Mouse (Mus musculus) right cerebral cortex, postnatal 10 days (tissue): ENCODE measurements at regions not wholly inside any gene's neighbourhood (a gene's known extent, or its start where the extent isn't known, plus 50 kb on each side); places are given as distances from the start of the nearest gene placed in this dataset.

Experiments used
- DNase-seq, 2 experiments: peaks; one replicate each; pipeline ENCODE4 v3.0.0; 2021; ENCODE audit warnings: low spot score in 2 of 2

DNA sequence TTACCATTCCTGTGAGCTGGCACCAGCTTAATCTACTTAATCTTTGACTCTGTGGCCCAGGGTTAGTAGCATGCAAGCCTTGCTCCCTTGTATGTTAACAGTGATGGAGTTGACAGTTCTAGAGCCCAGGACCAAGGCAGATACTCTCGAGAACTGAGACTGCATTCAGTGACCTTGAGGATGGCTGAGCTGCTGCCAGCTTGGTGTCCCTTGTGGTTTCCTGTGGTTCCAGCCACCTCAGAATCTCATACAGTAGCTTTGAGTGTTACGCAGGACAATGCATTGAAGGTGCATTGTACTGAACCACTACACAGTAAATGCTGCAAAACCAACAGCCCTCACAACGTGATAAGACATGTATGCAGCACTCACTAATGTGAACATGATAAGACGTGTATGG is 90.6 kb downstream of the Zfp706 start:
- no peak for DNase-seq

DNA sequence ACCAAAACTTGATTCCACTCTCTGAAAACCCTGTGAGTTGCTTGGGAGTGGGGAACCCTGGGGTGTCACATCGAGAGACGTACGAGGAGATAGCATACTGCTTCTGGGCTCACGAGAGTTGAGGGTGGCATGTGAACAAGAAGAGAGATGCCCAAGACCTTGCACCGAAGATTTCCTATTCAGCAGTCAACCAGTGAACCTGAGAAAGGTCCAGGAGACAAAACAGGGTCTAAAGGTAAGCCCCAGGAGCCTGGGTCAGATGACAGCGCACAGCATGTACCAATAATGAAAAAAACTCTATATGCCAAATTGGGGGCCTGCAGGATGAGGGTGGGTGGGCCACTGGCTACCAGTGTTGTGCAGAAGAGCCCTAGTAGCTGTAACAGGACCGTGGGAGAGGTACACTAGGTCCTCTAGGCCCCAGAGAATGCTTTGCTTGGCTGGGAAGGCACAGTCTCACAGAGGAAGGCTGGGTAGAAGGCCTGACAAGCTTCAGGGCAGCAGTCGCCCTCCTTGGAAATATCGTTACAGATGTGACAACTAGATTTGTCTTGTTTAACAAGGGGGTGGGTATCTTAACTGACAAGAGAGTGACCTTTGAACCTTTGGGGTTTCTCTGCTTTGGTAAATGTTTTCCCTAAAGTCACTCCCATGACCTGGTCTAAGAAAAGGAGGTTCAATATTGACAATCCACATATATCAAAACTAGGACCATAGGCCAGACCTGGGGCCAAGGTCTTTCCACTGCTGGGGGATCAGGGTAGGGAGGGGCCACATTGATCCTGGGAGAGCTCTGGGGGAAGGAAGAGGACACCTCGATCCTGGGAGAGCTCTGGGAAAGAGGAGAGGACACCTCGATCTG is 93.1 kb downstream of the Zfp706 start:
- no peak for DNase-seq

DNA sequence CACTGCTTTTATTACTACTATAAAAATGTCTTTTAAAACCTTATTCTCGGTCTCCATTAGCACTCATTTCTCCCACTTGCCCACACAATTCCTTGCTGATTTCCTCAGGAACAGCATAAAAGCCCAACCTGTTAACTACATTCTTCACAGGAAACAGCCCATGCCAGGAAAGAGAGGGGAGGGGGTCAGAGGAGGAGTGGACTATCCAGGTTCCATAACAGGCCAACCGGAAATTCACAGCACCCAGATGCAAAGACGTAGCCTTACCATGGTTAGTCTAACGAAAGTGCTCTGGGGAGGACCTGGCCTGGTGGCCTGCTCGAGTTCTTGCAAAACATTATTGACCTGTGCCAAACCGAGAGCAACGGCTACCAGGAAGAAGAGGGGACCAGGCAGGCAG is 94.3 kb downstream of the Zfp706 start:
- DNase-seq, result no peak

DNA sequence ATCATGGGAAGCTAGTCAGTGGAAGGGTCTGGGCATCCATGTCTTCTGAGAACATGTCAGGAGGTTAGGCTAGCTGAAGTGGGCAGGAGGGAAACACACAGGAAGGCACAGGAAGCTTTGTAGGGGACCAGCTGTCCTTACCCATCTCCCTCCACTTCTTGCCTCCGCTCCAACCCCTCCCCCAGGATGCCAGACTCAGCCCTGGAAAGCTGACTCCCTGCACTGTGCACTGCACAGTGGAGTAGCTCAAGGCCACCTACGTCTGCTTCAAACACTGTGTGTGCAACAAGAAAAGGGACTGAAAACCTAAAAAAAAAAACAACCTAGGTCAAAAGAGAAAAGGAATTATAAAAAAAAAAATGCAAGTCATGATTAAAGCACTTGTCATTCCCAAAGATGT is 97.3 kb downstream of the Zfp706 start:
- no peak for DNase-seq

- no peak for DNase-seq
Measured at GRCm38 (mm10) chr15:36909494-36909893, 98.1 kb downstream of the Zfp706 start.

GRCm38 (mm10) chr15:36906789-36907188 is 100.8 kb downstream of the Zfp706 start:
- no peak for DNase-seq

- DNase-seq, result no peak
Measured at GRCm38 (mm10) chr15:36906052-36906451, 101.5 kb downstream of the Zfp706 start.

DNA sequence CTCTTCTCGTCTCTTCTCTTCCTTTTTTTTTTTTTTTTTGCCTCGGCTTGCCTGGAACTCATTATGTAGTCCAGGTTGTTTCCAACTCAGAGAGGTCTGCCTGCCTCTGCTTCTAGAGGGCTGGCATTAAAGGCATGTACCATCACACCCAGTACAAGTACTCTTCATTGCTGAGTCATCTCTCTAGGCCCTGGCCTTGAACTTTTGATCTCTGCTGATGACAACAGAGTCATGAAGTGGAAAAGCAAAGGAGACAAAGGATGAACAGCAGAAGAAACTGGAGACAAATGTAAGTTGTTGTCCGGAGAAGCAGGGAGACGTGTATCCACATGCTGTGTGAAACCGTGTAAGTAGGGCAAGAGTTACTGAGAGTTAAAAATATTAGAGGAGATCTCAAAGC is 103.7 kb downstream of the Zfp706 start:
- DNase-seq, result no peak

DNA sequence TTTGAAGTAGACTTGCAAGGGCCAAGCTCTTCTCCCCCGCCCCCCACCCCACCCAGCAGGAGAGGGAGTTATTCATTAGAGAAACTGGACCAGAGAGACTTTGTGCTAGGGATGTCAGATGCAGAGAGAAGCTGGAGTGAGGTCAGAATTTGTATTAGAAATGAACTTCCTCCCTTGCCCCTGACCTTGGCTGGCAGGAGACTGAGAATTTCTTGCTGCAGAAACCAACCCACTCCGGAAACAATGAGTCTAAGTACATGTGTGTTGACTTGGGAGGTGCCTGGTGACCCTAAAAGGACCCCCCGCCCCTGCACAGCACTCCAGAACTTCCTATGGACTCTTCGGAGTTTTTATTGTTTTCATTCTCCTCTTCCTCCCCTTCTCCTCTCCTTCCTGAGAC is 104.3 kb downstream of the Zfp706 start:
- no peak for DNase-seq

DNA sequence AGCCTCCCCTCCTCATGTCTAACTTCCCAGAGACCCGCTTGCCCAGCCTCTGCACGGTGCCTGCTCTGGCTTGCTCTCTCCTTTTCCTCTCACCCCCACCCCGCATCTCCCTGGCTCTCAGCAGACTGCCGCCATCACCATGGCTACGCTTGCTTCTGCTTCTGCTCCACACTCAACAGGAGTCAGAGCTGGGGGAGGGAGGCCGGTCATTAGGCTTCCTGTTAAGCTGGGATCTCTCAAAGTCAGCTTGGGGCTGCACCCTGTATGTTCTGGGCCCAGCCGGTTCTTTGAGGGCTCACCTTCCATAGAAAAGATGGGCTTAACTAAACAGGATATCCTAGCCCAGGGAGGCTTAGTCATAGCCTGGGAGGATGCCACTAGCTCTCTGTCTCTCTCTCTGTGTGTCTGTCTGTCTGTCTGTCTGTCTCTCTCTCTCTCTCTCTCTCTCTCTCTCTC is 105.7 kb downstream of the Zfp706 start:
- peak; percentile 87 to 92 for DNase-seq

DNA sequence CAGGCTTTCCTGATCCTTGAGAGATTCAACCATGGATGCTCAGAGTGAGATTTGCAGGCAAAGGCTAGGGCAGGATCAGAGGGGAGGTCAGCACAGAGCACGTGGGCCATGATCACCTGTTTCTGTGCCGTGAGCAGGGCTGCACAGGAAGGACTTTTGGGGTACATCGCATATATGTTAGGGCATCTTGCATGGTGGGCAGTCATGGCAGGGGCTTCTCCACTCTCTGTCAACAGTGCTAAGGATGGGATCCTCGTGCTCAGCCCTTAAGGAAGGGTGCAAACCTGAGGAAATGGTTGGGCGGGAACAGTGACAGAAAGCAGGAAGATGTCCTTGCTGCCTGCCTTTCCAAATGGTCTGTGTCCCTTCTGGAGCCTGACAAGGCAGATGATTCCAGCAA is 106.2 kb downstream of the Zfp706 start:
- DNase-seq, result no peak

DNA sequence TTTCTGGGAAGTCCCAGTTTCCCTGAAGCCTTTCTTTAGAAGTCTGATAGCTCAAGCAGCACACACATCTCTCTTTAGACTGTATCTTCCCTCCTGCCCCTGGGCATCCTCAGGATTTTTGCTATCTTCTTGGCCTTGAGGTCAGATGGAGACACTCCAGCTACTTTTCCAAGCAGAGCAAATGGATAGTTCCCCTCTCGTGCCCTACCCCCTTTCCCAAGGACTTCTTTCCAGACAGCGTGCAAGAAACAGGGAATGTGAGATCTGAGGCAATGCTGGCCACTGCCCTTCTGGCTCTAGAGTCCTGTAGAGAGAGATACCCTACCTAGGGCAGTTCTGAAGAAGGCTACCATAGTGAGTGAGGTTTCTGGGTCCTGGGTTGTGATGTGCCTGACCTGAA is 106.6 kb downstream of the Zfp706 start:
- no peak for DNase-seq

GRCm38 (mm10) chr15:36899882-36900281 is 107.7 kb downstream of the Zfp706 start:
- no peak for DNase-seq

GRCm38 (mm10) chr15:36898857-36899523 is 108.6 kb downstream of the Zfp706 start:
- no peak for DNase-seq

GRCm38 (mm10) chr15:36898326-36898725 is 109.2 kb downstream of the Zfp706 start:
- DNase-seq, result no peak

GRCm38 (mm10) chr15:36896265-36896664 is 111.3 kb downstream of the Zfp706 start:
- no peak for DNase-seq

GRCm38 (mm10) chr15:36895031-36895430 is 112.5 kb downstream of the Zfp706 start:
- no peak for DNase-seq

DNA sequence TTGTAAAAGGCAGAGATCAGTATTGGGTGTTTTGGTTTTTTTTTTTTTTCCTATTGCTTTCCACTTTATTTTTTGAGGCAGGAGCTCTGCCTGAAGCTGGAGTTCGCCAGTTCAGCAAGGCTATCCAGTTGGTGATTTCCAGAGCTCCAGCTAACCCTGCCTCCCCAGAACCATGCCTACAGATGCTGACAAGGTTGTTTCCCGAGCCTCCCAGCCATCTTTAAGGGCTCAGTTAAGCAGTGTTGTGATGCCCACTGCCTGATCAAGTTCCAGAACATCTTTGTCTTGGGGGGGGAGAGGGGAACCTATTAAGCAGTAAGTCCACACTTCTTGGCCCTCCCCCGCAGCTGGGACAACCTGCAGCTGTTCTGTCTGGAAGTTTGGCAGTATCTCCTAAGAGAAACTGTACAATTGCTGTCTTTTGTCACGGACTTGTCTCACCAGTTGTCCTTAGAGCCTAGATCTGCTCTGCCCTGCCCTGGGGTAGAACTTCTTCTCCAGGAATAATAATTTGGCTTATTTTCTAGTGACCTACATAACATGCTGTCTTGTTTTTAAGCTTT is 114.1 kb downstream of the Zfp706 start:
- no peak for DNase-seq

DNA sequence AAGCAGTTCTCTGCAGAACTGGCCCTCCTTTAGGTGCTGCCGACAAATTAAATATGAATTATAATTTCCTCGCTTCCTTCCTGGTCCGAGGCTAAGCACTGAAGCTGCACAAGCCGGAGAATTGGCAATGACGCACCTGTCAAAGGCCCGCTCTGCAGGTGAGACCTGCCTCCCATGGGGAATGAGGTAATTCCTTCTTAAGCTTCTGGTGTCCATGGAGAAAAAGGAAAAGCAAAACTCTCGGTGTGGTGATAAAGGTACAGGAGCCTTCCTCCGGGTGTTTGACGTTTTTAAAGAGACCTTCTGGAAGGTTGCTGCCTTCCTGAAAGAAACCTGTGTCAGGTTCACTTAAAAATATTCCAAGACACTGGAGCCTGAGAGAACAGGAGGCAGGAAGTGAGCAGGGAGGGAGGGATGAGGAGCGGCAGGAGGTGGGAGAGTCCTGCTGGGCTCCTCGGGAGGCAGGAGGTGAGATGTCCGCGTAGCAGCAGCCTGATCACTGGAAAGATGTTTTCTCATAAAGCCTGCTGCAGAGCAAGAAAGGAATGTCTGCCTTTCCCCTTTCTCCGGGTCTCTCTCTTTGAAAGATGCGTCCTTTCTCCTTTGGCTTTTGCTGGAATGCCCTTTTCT is 114.9 kb downstream of the Zfp706 start:
- DNase-seq, result no peak

GRCm38 (mm10) chr15:36891851-36892250 is 115.7 kb downstream of the Zfp706 start:
- no peak for DNase-seq

DNA sequence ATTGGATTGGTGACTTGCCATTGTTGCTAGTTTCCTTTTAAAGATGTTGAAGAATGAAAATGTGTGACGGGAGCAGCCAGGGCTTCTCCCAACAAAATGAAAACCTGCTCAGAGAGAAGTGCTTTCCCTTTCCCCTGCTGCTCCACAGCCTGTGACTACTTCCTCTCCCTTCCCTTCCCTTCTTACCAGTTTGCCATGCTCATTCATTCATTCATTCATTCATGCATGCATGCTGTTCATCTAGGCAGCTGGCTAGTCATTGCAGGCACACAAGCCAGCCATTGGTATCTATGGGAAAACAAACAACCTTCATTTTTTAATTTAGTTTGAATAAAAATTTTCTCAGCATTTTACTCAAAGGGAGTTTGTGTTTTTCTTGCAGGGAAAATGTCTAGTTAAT is 116.3 kb downstream of the Zfp706 start:
- DNase-seq, result no peak

DNA sequence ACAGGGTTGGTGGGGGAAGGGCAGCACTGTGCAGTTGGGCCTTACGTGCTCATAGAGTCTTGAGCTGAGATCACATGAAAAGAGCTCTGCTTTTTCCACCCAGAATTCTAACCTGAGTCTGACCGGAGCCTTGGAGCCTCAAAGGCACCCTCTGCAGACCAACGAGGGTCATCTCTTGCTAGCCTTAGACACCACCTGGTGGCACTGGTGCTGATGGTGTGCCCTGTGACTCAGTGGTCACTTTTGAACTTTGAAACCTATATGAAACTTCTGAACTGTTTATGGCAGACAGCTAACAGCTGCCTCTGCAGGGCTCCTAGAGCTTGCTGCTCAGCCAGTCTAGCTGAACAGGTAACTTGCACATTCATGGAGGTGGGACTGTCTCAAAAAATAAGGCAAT is 118.5 kb downstream of the Zfp706 start:
- no peak for DNase-seq
